Mouse (Mus musculus) heart, embryonic 15.5 days (tissue): ENCODE data around the gene Patz1. TPM values are rescaled to one million over a fixed set of nuclear protein-coding genes. Genes with fewer than 3 reads are reported as not detected.
A peak's percentile ranks its signal among the peaks of the same experiment; 100 is the strongest.

Source experiments
- ATAC-seq: fragments of 200-750 bp; cut with Nextera tagmentation; replicated peaks from 2 replicates; pipeline ENCODE4 v1.8.0; 2017; ENCODE audit warnings: low read depth, moderate TSS enrichment; ENCODE audit not compliant: insufficient number of reproducible peaks, insufficient read depth, low FRiP score
- H3K27ac ChIP-seq: fragments of 300-500 bp; sonication (generic); 2 replicates; pipeline ENCODE4 v1.5.1; 2015; ENCODE audit warnings: mild to moderate bottlenecking, inconsistent platforms
- H3K27me3 ChIP-seq: fragments of 300-500 bp; sonication (generic); 2 replicates; pipeline ENCODE4 v1.6.1; 2015; ENCODE audit warnings: inconsistent platforms
- H3K36me3 ChIP-seq: fragments of 300-500 bp; sonication (generic); 2 replicates; pipeline ENCODE4 v1.6.1; 2015; ENCODE audit warnings: mild to moderate bottlenecking, inconsistent platforms
- H3K4me1 ChIP-seq: fragments of 300-500 bp; sonication (generic); replicated peaks from 2 replicates; pipeline ENCODE4 v1.6.1; 2015; ENCODE audit warnings: inconsistent platforms
- H3K4me2 ChIP-seq: fragments of 300-500 bp; sonication (generic); 2 replicates; pipeline ENCODE4 v1.6.1; 2015; ENCODE audit warnings: inconsistent platforms, mild to moderate bottlenecking, moderate library complexity
- H3K4me3 ChIP-seq: fragments of 300-500 bp; sonication (generic); 2 replicates; pipeline ENCODE4 v1.5.1; 2015; ENCODE audit warnings: mild to moderate bottlenecking, inconsistent platforms
- H3K9ac ChIP-seq: fragments of 300-500 bp; sonication (generic); 2 replicates; pipeline ENCODE4 v1.6.1; 2015; ENCODE audit warnings: mild to moderate bottlenecking, inconsistent platforms
- H3K9me3 ChIP-seq: fragments of 300-500 bp; sonication (generic); replicated peaks from 2 replicates; pipeline ENCODE4 v1.6.1; 2016; ENCODE audit warnings: inconsistent platforms
- WGBS: fragments of 180-500 bp; shearing (Covaris S2); methylation state at CpG from one replicate; pipeline ENCODE4 v1.1.7; 2015; ENCODE audit warnings: mixed read lengths; 5-methylcytosine and 5-hydroxymethylcytosine counted together
- polyA plus RNA-seq: library from polyadenylated mRNA; unstranded; fragments of >200 nt; fragmentation: Nextera tagmentation; extraction: Ambion mirVana; gene quantifications from 2 replicates; pipeline ENCODE4 v1.2.1, GENCODE M21; 2015

Gene Patz1
- 20.0 and 32.0 TPM in 2 replicates for polyA plus RNA-seq

DNA sequence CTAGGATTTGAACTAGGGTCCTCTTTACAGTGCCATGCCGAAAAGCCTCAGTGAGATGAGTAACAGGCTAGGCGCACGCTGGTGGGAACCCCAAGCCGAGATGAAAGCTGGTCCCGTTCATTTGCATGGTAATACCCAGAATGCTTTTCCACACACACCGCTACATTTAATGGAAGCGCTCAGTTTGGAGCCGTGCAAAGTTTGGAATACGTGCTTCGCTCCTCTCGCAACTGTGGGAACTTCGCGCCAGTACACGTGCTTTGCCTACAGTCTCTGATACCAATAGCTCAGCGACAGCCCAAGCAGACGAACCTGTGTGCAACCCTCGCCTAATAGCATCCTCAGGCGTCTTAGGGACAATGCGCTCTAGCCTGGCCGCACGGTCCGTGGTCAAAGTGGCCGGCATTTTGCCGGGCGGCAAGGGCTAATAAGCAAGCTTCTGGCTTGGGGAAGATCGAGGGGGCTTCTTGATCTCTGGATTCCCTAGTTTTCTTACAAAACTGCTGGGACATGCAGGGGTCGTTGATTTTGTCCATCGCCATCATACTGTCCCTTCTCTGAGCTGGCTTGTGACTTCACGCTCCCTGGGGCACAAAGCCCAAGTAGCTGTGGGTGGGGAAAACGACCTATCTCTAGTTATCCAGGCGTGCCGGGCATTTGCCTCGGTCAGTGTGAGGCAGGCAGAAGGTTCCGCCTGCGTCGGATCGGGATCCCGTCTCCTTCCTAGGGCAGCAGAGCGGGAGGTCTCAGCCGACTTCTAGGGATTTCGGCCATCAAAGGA lies at the start of gene Patz1:
Gene Patz1, plus strand, starts transcription at position 354 of the 781 bp plus-strand sequence.
- under 1% methylated on average over 41 of the region's 41 CpGs for WGBS
- Histone ChIP-seq H3K27me3 (no peaks in the 10 kb centered on the region), H3K36me3 (peaks cover 6% of the 10 kb centered on the region; the same call in 1 of the 2 replicates), H3K4me2 (peak within 1 kb of the TSS; percentile 85), H3K4me1 (peaks cover 36% of the 10 kb centered on the region), H3K4me3 (peak within 1 kb of the TSS; percentile 77), H3K27ac (peak within 1 kb of the TSS; percentile 99), H3K9me3 (no peaks in the 10 kb centered on the region), H3K9ac (peak within 1 kb of the TSS; percentile 99)
- peak; percentile 10 for ATAC-seq

DNA sequence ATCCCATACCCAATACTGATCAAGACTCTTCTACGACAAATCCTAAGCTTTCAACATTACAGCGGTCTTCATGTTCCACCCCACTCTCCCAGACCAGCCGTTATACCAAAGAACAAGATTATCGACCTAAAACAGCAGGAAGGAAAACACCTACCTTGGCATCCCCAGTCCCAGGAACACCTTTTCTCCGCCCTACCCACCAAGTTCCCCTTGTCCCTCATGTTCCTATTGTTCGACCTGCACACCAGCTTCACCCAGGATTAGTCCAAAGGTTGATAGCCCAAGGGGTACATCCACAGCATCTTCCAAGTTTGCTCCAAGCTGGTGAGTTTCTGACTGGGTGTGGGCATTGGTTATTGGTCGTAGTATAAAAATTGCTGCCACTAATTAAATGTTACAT lies 46.3 kb upstream of the Patz1 start:
- H3K27me3 ChIP-seq, result no peaks in the 10 kb centered on the region
- no peaks in the 10 kb centered on the region for H3K9me3 ChIP-seq
- WGBS, result 92% methylated on average over 7 of the region's 7 CpGs
- no peak overlapping the region for H3K4me2 ChIP-seq
- no peak overlapping the region for H3K4me3 ChIP-seq
- no peaks in the 10 kb centered on the region for H3K4me1 ChIP-seq
- no peak overlapping the region for H3K9ac ChIP-seq
- ATAC-seq, result no peak
- H3K36me3 ChIP-seq, result peaks cover 92% of the 10 kb centered on the region
- H3K27ac ChIP-seq, result no peak overlapping the region

DNA sequence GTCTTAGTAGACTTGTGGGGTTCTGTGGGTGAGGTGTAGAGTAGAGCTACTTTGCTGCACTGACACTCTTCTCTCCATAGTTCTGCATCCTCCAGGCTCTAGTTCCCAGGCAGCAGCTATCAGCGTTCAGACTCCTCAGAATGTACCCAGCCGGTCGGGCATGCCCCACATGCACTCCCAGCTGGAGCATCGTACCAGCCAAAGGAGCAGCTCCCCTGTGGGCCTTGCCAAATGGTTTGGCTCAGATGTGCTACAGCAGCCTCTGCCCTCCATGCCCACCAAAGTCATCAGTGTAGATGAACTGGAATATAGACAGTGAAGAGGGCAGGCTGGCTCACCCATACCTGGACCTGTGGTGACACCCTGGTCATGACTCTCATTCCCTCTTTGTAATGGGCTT lies 44.9 kb upstream of the Patz1 start:
- no peak overlapping the region for H3K9ac ChIP-seq
- H3K4me2 ChIP-seq, result no peak overlapping the region
- ATAC-seq, result no peak
- H3K9me3 ChIP-seq, result no peaks in the 10 kb centered on the region
- no peak overlapping the region for H3K27ac ChIP-seq
- no peaks in the 10 kb centered on the region for H3K27me3 ChIP-seq
- peaks cover 92% of the 10 kb centered on the region for H3K36me3 ChIP-seq
- 0 out of 2 replicates have a peak, but pooled peaks cover 6% of the 10 kb centered on the region for H3K4me1 ChIP-seq
- H3K4me3 ChIP-seq, result no peak overlapping the region
- WGBS, result 74% methylated on average over 4 of the region's 4 CpGs

DNA sequence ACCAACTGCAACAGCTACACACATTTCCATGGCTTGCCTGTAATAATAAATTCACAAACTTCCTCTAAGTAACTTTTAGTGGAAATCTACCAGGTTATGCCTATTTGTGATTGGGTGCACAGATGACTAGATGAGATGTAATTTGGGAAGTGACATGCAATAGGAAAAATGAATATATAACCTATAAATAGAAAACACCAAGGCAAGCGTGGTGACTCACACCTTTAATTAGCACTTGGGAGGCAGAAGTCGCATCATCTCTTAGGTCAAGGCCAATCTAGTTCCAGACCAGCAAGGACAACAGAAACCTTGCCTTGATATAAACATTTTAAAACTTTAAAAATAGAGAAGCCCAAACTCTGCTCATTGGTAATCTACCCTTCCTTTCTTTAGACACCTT lies 41.3 kb upstream of the Patz1 start:
- no peak overlapping the region for H3K27ac ChIP-seq
- 56% methylated on average over 2 of the region's 2 CpGs for WGBS

GRCm38 (mm10) chr11:3259537-3259936 lies 29.1 kb upstream of the Patz1 start:
- Histone ChIP-seq H3K27me3 (no peaks in the 10 kb centered on the region), H3K4me1 (peaks cover 4% of the 10 kb centered on the region; the same call in 1 of the 2 replicates), H3K36me3 (peaks cover 84% of the 10 kb centered on the region), H3K9me3 (no peaks in the 10 kb centered on the region), H3K4me3 (no peak overlapping the region), H3K4me2 (no peak overlapping the region), H3K9ac (no peak overlapping the region), H3K27ac (no peak overlapping the region)
- WGBS, result 90% methylated on average over 1 of the region's 1 CpGs
- no peak for ATAC-seq

More for the DNA sequence above, 41.3 kb upstream of the Patz1 start:
- H3K4me2 ChIP-seq, result no peak overlapping the region
- no peaks in the 10 kb centered on the region for H3K9me3 ChIP-seq
- H3K4me3 ChIP-seq, result no peak overlapping the region
- H3K36me3 ChIP-seq, result peaks cover 93% of the 10 kb centered on the region
- H3K27me3 ChIP-seq, result no peaks in the 10 kb centered on the region
- 0 out of 2 replicates have a peak, but pooled peaks cover 6% of the 10 kb centered on the region for H3K4me1 ChIP-seq
- no peak for ATAC-seq
- H3K9ac ChIP-seq, result no peak overlapping the region

GRCm38 (mm10) chr11:3265291-3266078 lies 23.2 kb upstream of the Patz1 start:
- Histone ChIP-seq H3K27me3 (no peaks in the 10 kb centered on the region), H3K36me3 (peaks cover 37% of the 10 kb centered on the region), H3K4me1 (peaks cover 17% of the 10 kb centered on the region), H3K9ac (peak overlapping the region; percentile 99), H3K4me3 (peak overlapping the region; percentile 99), H3K27ac (peak overlapping the region; percentile 96), H3K4me2 (peak overlapping the region; percentile 64), H3K9me3 (no peaks in the 10 kb centered on the region)
- under 1% methylated on average over 26 of the region's 26 CpGs for WGBS
- ATAC-seq, result no peak

GRCm38 (mm10) chr11:3266079-3266685 lies 22.5 kb upstream of the Patz1 start, which contains the start of gene Drg1:
TSS of gene Drg1 (minus strand) at chr11:3266415.
- H3K36me3 ChIP-seq, result peaks cover 31% of the 10 kb centered on the region
- H3K9ac ChIP-seq, result peak within 1 kb of the TSS; percentile 99
- no peaks in the 10 kb centered on the region for H3K9me3 ChIP-seq
- peak within 1 kb of the TSS; percentile 64 for H3K4me2 ChIP-seq
- peak within 1 kb of the TSS; percentile 99 for H3K4me3 ChIP-seq
- WGBS, result under 1% methylated on average over 69 of the region's 72 CpGs
- H3K27ac ChIP-seq, result peak within 1 kb of the TSS; percentile 96
- no peaks in the 10 kb centered on the region for H3K27me3 ChIP-seq
- ATAC-seq, result peak; percentile 99
- H3K4me1 ChIP-seq, result peaks cover 17% of the 10 kb centered on the region

DNA sequence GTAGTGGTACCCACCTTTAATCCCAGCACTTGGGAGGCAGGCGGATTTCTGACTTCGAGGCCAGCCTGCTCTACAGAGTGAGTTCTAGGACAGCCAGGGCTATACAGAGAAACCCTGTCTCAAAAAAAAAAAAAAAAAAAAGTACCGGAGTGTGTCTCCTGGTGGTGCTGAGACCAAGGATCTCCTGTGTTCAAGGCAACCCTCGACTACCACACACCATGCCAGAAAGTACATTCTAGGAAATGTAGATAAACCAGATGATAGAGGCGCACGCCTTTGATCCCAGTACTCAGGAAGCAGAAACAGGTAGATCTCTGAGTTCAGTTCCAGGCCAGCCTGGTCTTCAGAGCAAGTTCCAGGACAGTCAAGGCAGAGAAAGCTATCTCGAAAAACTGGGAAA lies 21.5 kb upstream of the Patz1 start:
- Histone ChIP-seq H3K36me3 (peaks cover 21% of the 10 kb centered on the region), H3K4me1 (peaks cover 17% of the 10 kb centered on the region), H3K4me3 (peak overlapping the region; percentile 99), H3K9ac (peak overlapping the region; percentile 67), H3K27me3 (no peaks in the 10 kb centered on the region), H3K27ac (peak overlapping the region; percentile 96), H3K4me2 (peak overlapping the region; percentile 64), H3K9me3 (no peaks in the 10 kb centered on the region)
- ATAC-seq, result no peak
- WGBS, result 48% methylated on average over 7 of the region's 7 CpGs

- no peak overlapping the region for H3K4me2 ChIP-seq
- H3K27ac ChIP-seq, result no peak overlapping the region
These were observed 19.4 kb upstream of the Patz1 start for GRCm38 (mm10) chr11:3269241-3269640.

DNA sequence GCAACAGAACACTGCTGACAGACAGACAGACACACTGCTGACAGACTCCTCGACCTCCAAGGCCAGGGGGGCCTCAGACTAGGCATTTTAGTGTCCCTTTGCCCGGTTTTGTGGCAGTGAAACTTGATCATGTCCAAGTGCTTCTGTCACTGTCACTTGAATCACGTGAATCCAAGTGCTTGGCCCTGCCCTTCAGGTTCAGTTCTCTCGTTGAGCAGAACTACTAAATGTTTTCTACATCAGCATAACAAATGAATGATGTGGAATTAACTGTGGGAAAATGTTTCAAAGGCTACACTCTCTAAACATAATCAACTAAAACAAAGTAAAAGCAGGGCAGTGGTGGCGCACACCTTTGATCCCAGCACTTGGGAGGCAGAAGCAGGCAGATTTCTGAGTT lies 10.3 kb upstream of the Patz1 start:
- no peaks in the 10 kb centered on the region for H3K4me1 ChIP-seq
- no peak overlapping the region for H3K4me2 ChIP-seq
- no peak overlapping the region for H3K27ac ChIP-seq
- H3K9me3 ChIP-seq, result peaks cover 9% of the 10 kb centered on the region; the same call in 1 of the 2 replicates
- H3K4me3 ChIP-seq, result no peak overlapping the region
- no peak for ATAC-seq
- no peaks in the 10 kb centered on the region for H3K36me3 ChIP-seq
- no peak overlapping the region for H3K9ac ChIP-seq
- H3K27me3 ChIP-seq, result no peaks in the 10 kb centered on the region
- WGBS, result 53% methylated on average over 5 of the region's 5 CpGs

More at GRCm38 (mm10) chr11:3269241-3269640, 19.4 kb upstream of the Patz1 start:
- no peak overlapping the region for H3K4me3 ChIP-seq
- peaks cover 3% of the 10 kb centered on the region; the same call in 1 of the 2 replicates for H3K36me3 ChIP-seq
- no peak overlapping the region for H3K9ac ChIP-seq
- H3K4me1 ChIP-seq, result peaks cover 15% of the 10 kb centered on the region
- H3K9me3 ChIP-seq, result no peaks in the 10 kb centered on the region
- WGBS, result 42% methylated on average over 4 of the region's 4 CpGs
- no peak for ATAC-seq
- H3K27me3 ChIP-seq, result no peaks in the 10 kb centered on the region

DNA sequence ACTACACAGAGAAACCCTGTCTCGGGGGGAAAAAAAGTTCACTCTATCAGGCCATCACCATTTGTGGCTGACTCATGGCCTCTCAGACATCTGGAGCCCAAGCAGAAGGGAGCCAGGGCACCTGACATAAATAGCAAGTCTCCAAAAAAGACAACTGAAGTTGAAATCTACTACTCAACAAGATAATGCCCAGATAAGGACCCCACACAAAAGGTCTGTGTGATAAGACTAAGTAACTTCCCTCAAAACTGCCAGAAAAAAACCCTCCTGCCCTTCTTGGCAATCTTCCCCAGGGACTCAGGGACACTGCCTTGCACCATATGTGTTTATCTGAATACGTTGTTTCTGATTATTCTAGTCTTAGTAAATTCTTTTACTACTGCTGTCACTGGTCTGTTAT lies 8.9 kb upstream of the Patz1 start:
- WGBS, result 60% methylated on average over 2 of the region's 2 CpGs
- H3K27me3 ChIP-seq, result no peaks in the 10 kb centered on the region
- no peak overlapping the region for H3K27ac ChIP-seq
- no peak overlapping the region for H3K9ac ChIP-seq
- H3K36me3 ChIP-seq, result no peaks in the 10 kb centered on the region
- H3K4me3 ChIP-seq, result no peak overlapping the region
- peaks cover 9% of the 10 kb centered on the region; the same call in 1 of the 2 replicates for H3K9me3 ChIP-seq
- no peaks in the 10 kb centered on the region for H3K4me1 ChIP-seq
- H3K4me2 ChIP-seq, result no peak overlapping the region
- no peak for ATAC-seq
